In genomic region chr6:42355366-42355765, GRCm38 (mm10) we compare ENCODE assay signal across 24 mouse cellular contexts. TPM values are rescaled to one million over a fixed set of nuclear protein-coding genes. Genes with fewer than 3 reads are reported as not detected.
DNase-seq lines count a peak whose midpoint lies in the region; ATAC-seq and TF ChIP-seq lines count a peak whose summit lies in the region.
"Had no signal": no experiment of that assay in that cellular context is flagged by ENCODE, and none has a peak within 500 bp of the region (broad histone marks: within the 10 kb centered on the region; RNA-seq: fewer than 3 reads in every experiment).

No protein-coding gene starts in this region.

- peaks cover 88% of the 10 kb centered on the region for H3K36me3 ChIP-seq in heart, embryonic 14.5 days (ENCODE audit: control insufficient read depth, insufficient read depth, low read length)
- H3K36me3 ChIP-seq in lung, embryonic 15.5 days = peaks cover 66% of the 10 kb centered on the region

- peak overlapping the region; percentile 96; the same call in 1 of the 2 replicates for H3K4me2 ChIP-seq in heart, embryonic 14.5 days (ENCODE audit: low read length)
- 0 out of 2 replicates have a peak overlapping the region, but pooled peaks have one; percentile 84 for H3K4me2 ChIP-seq in lung, embryonic 15.5 days
- H3K4me2 ChIP-seq: forebrain, embryonic 15.5 days; hindbrain, embryonic 15.5 days had no signal

- H3K4me1 ChIP-seq in heart, embryonic 14.5 days (ENCODE audit: control insufficient read depth in 2 of 2, insufficient read depth in 2 of 2, low read length in 2 of 2) = peaks cover 58 to 88% of the 10 kb centered on the region in 2 experiments
- H3K4me1 ChIP-seq in lung, embryonic 15.5 days = peaks cover 86% of the 10 kb centered on the region
- H3K4me1 ChIP-seq in embryonic fibroblast, embryonic 13.5 days (ENCODE audit: control insufficient read depth, insufficient read depth, low read length) = peaks cover 26% of the 10 kb centered on the region

- no peak for TF ChIP-seq CTCF in embryonic fibroblast, embryonic 13.5 days (IDR thresholded peaks at IDR 0.05; ENCODE audit: borderline replicate concordance, insufficient read depth, low read length)

- peak overlapping the region; percentile 67; the same call in 1 of the 2 replicates for H3K9ac ChIP-seq in heart, embryonic 14.5 days (ENCODE audit: low read length)
- H3K9ac ChIP-seq in lung, embryonic 15.5 days = no peak overlapping the region
- H3K9ac ChIP-seq: embryonic facial prominence, embryonic 15.5 days; forebrain, embryonic 15.5 days; hindbrain, embryonic 15.5 days had no signal

- ATAC-seq in heart, embryonic 14.5 days (ENCODE audit: insufficient number of reproducible peaks, insufficient read depth, low FRiP score, low read depth) = no peak
- ATAC-seq in lung, embryonic 15.5 days (ENCODE audit: borderline replicate concordance, extremely low read depth, low FRiP score, low TSS enrichment) = no peak
- ATAC-seq: forebrain, embryonic 15.5 days; intestine, embryonic 16.5 days had no signal

- intact Hi-C loops in heart, postnatal 10 days (cut with DNase I) = no loop called here
- intact Hi-C loops in heart, postnatal 36 days (cut with DNase I) = no loop called here

- no peaks in the 10 kb centered on the region for H3K27me3 ChIP-seq in heart, embryonic 14.5 days (ENCODE audit: control insufficient read depth, insufficient read depth, low read length)
- no peaks in the 10 kb centered on the region for H3K27me3 ChIP-seq in lung, embryonic 15.5 days
- H3K27me3 ChIP-seq: CH12.LX; embryonic facial prominence, embryonic 15.5 days; forebrain, embryonic 15.5 days; hindbrain, embryonic 15.5 days had no signal

- H3K4me3 ChIP-seq in heart, embryonic 14.5 days (ENCODE audit: control insufficient read depth in 1 of 2, insufficient read depth in 1 of 2, low read depth in 1 of 2, low read length in 2 of 2) = no peak overlapping the region
- H3K4me3 ChIP-seq in lung, embryonic 15.5 days = no peak overlapping the region
- H3K4me3 ChIP-seq in embryonic fibroblast, embryonic 13.5 days (ENCODE audit: insufficient read depth, low read length) = peak overlapping the region; percentile 90
- H3K4me3 ChIP-seq: embryonic facial prominence, embryonic 15.5 days; forebrain, embryonic 15.5 days; hindbrain, embryonic 15.5 days had no signal

- DNase-seq in heart, adult 11 months = peak; percentile 81
- no peak for DNase-seq in heart, postnatal 10 days
- DNase-seq in heart, postnatal 36 days = no peak
- no peak for DNase-seq in lung, postnatal 10 days
- no peak for DNase-seq in kidney, adult 9 months
- DNase-seq: adrenal gland, adult 2 months; adrenal gland, postnatal 25 days; cerebellum, adult 18-20 months; cerebellum, adult 9-11 months; cerebellum, postnatal 36 days; gastrocnemius, postnatal 14 days; kidney, adult 2 months had no signal

- peak overlapping the region in 1 of 2 experiments; percentile 99; a peak in 2 of 4 replicates for H3K27ac ChIP-seq in heart, embryonic 14.5 days (replicated peaks in 1 of 2; ENCODE audit: control insufficient read depth in 1 of 2, insufficient read depth in 1 of 2, low read depth in 2 of 2, low read length in 2 of 2)
- H3K27ac ChIP-seq in lung, embryonic 15.5 days = no peak overlapping the region
- H3K27ac ChIP-seq in embryonic fibroblast, embryonic 13.5 days (ENCODE audit: insufficient read depth, low read length) = no peak overlapping the region
- H3K27ac ChIP-seq: embryonic facial prominence, embryonic 15.5 days; forebrain, embryonic 15.5 days; hindbrain, embryonic 15.5 days had no signal

- no peak for TF ChIP-seq POLR2A in embryonic fibroblast, embryonic 13.5 days (IDR thresholded peaks at IDR 0.05; ENCODE audit: low read depth, low read length)

- no peaks in the 10 kb centered on the region for H3K9me3 ChIP-seq in heart, embryonic 14.5 days (ENCODE audit: control insufficient read depth, low read length)
- H3K9me3 ChIP-seq in lung, embryonic 15.5 days = no peaks in the 10 kb centered on the region
- H3K9me3 ChIP-seq: embryonic facial prominence, embryonic 15.5 days; forebrain, embryonic 15.5 days; hindbrain, embryonic 15.5 days had no signal

- 92% methylated on average over 6 of the region's 6 CpGs for WGBS in heart, embryonic 14.5 days
- 89% methylated on average over 6 of the region's 6 CpGs for WGBS in lung, embryonic 15.5 days

RNA-seq across cellular contexts. Expression of gene Zyx, which starts 5.9 kb away (rescaled TPM):
- 100 to 1,000 TPM; 104 to 121 TPM for total RNA-seq in heart, postnatal 10 days (2021)
- polyA plus RNA-seq in heart, embryonic 14.5 days (2014; fragmentation: Nextera tagmentation; extraction: Ambion mirVana) = 167 and 173 TPM in 2 replicates
- total RNA-seq in heart, postnatal 36 days (2021) = 10 to 100 TPM; 57.9 to 62.6 TPM
- polyA plus RNA-seq in lung, embryonic 15.5 days (2015; fragmentation: Nextera tagmentation; extraction: Ambion mirVana) = 161 and 167 TPM in 2 replicates
- 250 and 305 TPM in 2 replicates for polyA plus RNA-seq in embryonic fibroblast, embryonic 13.5 days (2011; ENCODE audit: insufficient read length, low read depth, missing spikeins)

RNA-seq across cellular contexts. Expression of gene Epha1, which starts 17.7 kb away (rescaled TPM):
- under 1 TPM; 0.60 to 0.72 TPM for total RNA-seq in heart, postnatal 10 days (2021)
- 0.96 and 1.1 TPM in 2 replicates for polyA plus RNA-seq in heart, embryonic 14.5 days (2014; fragmentation: Nextera tagmentation; extraction: Ambion mirVana)
- under 1 TPM; 0.16 to 0.33 TPM for total RNA-seq in heart, postnatal 36 days (2021)
- 14.2 and 16.9 TPM in 2 replicates for polyA plus RNA-seq in lung, embryonic 15.5 days (2015; fragmentation: Nextera tagmentation; extraction: Ambion mirVana)
- 2.1 and 5.2 TPM in 2 replicates for polyA plus RNA-seq in embryonic fibroblast, embryonic 13.5 days (2011; ENCODE audit: insufficient read length, low read depth, missing spikeins)
- total RNA-seq: CH12.LX had no signal

RNA-seq across cellular contexts. Expression of gene Fam131b, which starts 30.9 kb away (rescaled TPM):
- total RNA-seq in heart, postnatal 10 days (2021) = 1 to 10 TPM; 1.2 to 1.6 TPM
- polyA plus RNA-seq in heart, embryonic 14.5 days (2014; fragmentation: Nextera tagmentation; extraction: Ambion mirVana) = 0.14 and 0.20 TPM in 2 replicates
- total RNA-seq in heart, postnatal 36 days (2021) = under 1 TPM; 0.54 to 0.89 TPM
- polyA plus RNA-seq in lung, embryonic 15.5 days (2015; fragmentation: Nextera tagmentation; extraction: Ambion mirVana) = 0.06 and 0.14 TPM in 2 replicates
- polyA plus RNA-seq in embryonic fibroblast, embryonic 13.5 days (2011; ENCODE audit: insufficient read length, low read depth, missing spikeins) = 5.7 and 6.7 TPM in 2 replicates
- total RNA-seq: adrenal gland, postnatal 25 days had no signal

RNA-seq across cellular contexts. Expression of gene Tas2r143, which starts 44.7 kb away (rescaled TPM):
- total RNA-seq in heart, postnatal 10 days (2021) = not detected
- polyA plus RNA-seq in heart, embryonic 14.5 days (2014; fragmentation: Nextera tagmentation; extraction: Ambion mirVana) = not detected in 2 replicates
- total RNA-seq in heart, postnatal 36 days (2021) = not detected
- not detected in 2 replicates for polyA plus RNA-seq in lung, embryonic 15.5 days (2015; fragmentation: Nextera tagmentation; extraction: Ambion mirVana)
- not detected in 2 replicates for polyA plus RNA-seq in embryonic fibroblast, embryonic 13.5 days (2011; ENCODE audit: insufficient read length, low read depth, missing spikeins)
- total RNA-seq: CH12.LX; heart, postnatal 14 days had no signal
- polyA plus RNA-seq: embryonic facial prominence, embryonic 15.5 days; forebrain, embryonic 11.5 days; forebrain, embryonic 15.5 days; hindbrain, embryonic 11.5 days; hindbrain, embryonic 15.5 days; intestine, embryonic 16.5 days; kidney, adult 2 months had no signal

RNA-seq across cellular contexts. Expression of gene Tas2r135, which starts 49.9 kb away (rescaled TPM):
- total RNA-seq in heart, postnatal 10 days (2021) = under 1 TPM; 0.25 to 0.31 TPM
- polyA plus RNA-seq in heart, embryonic 14.5 days (2014; fragmentation: Nextera tagmentation; extraction: Ambion mirVana) = not detected in 2 replicates
- under 1 TPM in 1 of 2 experiments, not detected in 1; 0.24 TPM for total RNA-seq in heart, postnatal 36 days (2021)
- polyA plus RNA-seq in lung, embryonic 15.5 days (2015; fragmentation: Nextera tagmentation; extraction: Ambion mirVana) = not detected in 2 replicates
- not detected in 2 replicates for polyA plus RNA-seq in embryonic fibroblast, embryonic 13.5 days (2011; ENCODE audit: insufficient read length, low read depth, missing spikeins)
- total RNA-seq: CH12.LX; gastrocnemius, postnatal 14 days had no signal
- polyA plus RNA-seq: adrenal gland, adult 2 months; embryonic facial prominence, embryonic 15.5 days; forebrain, embryonic 11.5 days; forebrain, embryonic 15.5 days; gonadal fat pad, adult 2 months; hindbrain, embryonic 15.5 days; intestine, embryonic 16.5 days; kidney, adult 2 months had no signal
